Mouse (Mus musculus) kidney, adult 2 months (tissue): Measurements from ENCODE around the gene Hils1.

Source experiments
- CTCF ChIP-seq: fragments of 200-500 bp; conservative IDR thresholded peaks from 2 replicates; pipeline ENCODE4 v1.5.1; 2011; ENCODE audit warnings: low read depth, mild to moderate bottlenecking, control low read depth, low read length, moderate library complexity, mixed read lengths; ENCODE audit not compliant: insufficient read depth, insufficient read length
- POLR2A ChIP-seq: fragments of 200-500 bp; IDR thresholded peaks from one replicate; pipeline ENCODE4 v1.6.1; 2011; ENCODE audit warnings: low read depth, low read length, control low read depth

GRCm38 (mm10) chr11:94957693-94958064 lies 9.7 kb upstream of the Hils1 start:
- TF ChIP-seq CTCF (no peak), POLR2A (no peak)
